Mouse (Mus musculus): ENCODE data around the gene Thra. TPM values are rescaled to one million over a fixed set of nuclear protein-coding genes. Genes with fewer than 3 reads are reported as not detected.

The Thra gene
- total RNA-seq, 2 experiments from 2014 or later: 719 to 771 TPM

GRCm38 (mm10) chr11:98771844-98772525 is 31.5 kb downstream of the Thra start:
- intact Hi-C loops (cut with DNase I): loop anchor here (2.0 kb wide), 1 partner anchor 15 kb away; no protein-coding TSS in a partner anchor

GRCm38 (mm10) chr11:98772667-98773171 is 32.3 kb downstream of the Thra start:
- DNase-seq (ENCODE audit: low spot score in 2 of 2): peak; percentile 42 to 56
- intact Hi-C loops (cut with DNase I): loop anchor here (2.0 kb wide), 1 partner anchor 14 kb away; no protein-coding TSS in a partner anchor

More at GRCm38 (mm10) chr11:98771844-98772525, 31.5 kb downstream of the Thra start:
- peak in 1 of 2 experiments; percentile 35 for DNase-seq (ENCODE audit: low spot score in 2 of 2)

GRCm38 (mm10) chr11:98773635-98774295 is 33.3 kb downstream of the Thra start:
- intact Hi-C loops (cut with DNase I): loop anchor here (2.0 kb wide), 1 partner anchor 13 kb away; no protein-coding TSS in a partner anchor
- DNase-seq (ENCODE audit: low spot score in 2 of 2): peak; percentile 99 to 100

GRCm38 (mm10) chr11:98774582-98775347 is 34.3 kb downstream of the Thra start, which contains the start of gene Nr1d1:
Gene Nr1d1 (minus strand): TSS chr11:98775333.
- DNase-seq (ENCODE audit: low spot score in 2 of 2): no peak
- intact Hi-C loops (cut with DNase I): loop anchor here (1.0 kb wide), 1 partner anchor 9 kb away; no protein-coding TSS in a partner anchor

GRCm38 (mm10) chr11:98775348-98776051 is 35.1 kb downstream of the Thra start:
- DNase-seq (ENCODE audit: low spot score in 2 of 2): peak; percentile 100
- intact Hi-C loops (cut with DNase I): loop anchor here (1.0 kb wide), 1 partner anchor 8 kb away; no protein-coding TSS in a partner anchor

- peak in 1 of 2 experiments; percentile 51 for DNase-seq (ENCODE audit: low spot score in 2 of 2)
- intact Hi-C loops (cut with DNase I): no loop called here
Observed at GRCm38 (mm10) chr11:98776052-98776764, 35.8 kb downstream of the Thra start.

- DNase-seq (ENCODE audit: low spot score in 2 of 2): peak in 1 of 2 experiments; percentile 51
- intact Hi-C loops (cut with DNase I): no loop called here
Observed at GRCm38 (mm10) chr11:98776843-98777590, 36.6 kb downstream of the Thra start.

- DNase-seq (ENCODE audit: low spot score in 2 of 2): no peak
- intact Hi-C loops (cut with DNase I): no loop called here
Observed at GRCm38 (mm10) chr11:98777888-98778287, 37.5 kb downstream of the Thra start.

GRCm38 (mm10) chr11:98781851-98782512 is 41.5 kb downstream of the Thra start:
- DNase-seq (ENCODE audit: low spot score in 2 of 2): peak; percentile 82 to 96
- intact Hi-C loops (cut with DNase I): no loop called here

GRCm38 (mm10) chr11:98782651-98783235 is 42.3 kb downstream of the Thra start:
- peak in 1 of 2 experiments; percentile 68 for DNase-seq (ENCODE audit: low spot score in 2 of 2)
- intact Hi-C loops (cut with DNase I): loop anchor here (1.0 kb wide), 2 partner anchors 7 to 35 kb away; partner anchors contain the start of gene Nr1d1

- intact Hi-C loops (cut with DNase I): loop anchor here (1.0 kb wide), 2 partner anchors 8 to 36 kb away; partner anchors contain the start of gene Nr1d1
Observed at GRCm38 (mm10) chr11:98783236-98783696, 42.8 kb downstream of the Thra start.

GRCm38 (mm10) chr11:98784139-98784538 is 43.7 kb downstream of the Thra start:
- no peak for DNase-seq (ENCODE audit: low spot score in 2 of 2)
- intact Hi-C loops (cut with DNase I): no loop called here

More at GRCm38 (mm10) chr11:98783236-98783696, 42.8 kb downstream of the Thra start:
- peak; percentile 97 to 99 for DNase-seq (ENCODE audit: low spot score in 2 of 2)

- DNase-seq (ENCODE audit: low spot score in 2 of 2): no peak
- intact Hi-C loops (cut with DNase I): no loop called here
Observed at GRCm38 (mm10) chr11:98785214-98785613, 44.8 kb downstream of the Thra start.

- peak in 1 of 2 experiments; percentile 94 for DNase-seq (ENCODE audit: low spot score in 2 of 2)
- intact Hi-C loops (cut with DNase I): loop anchor here (2.0 kb wide), 2 partner anchors 13 to 67 kb away; no protein-coding TSS in a partner anchor
Observed at GRCm38 (mm10) chr11:98785772-98786281, 45.4 kb downstream of the Thra start.

- intact Hi-C loops (cut with DNase I): loop anchor here (1.0 to 2.0 kb wide), 3 partner anchors 14 to 86 kb away; no protein-coding TSS in a partner anchor
- peak; percentile 92 to 99 for DNase-seq (ENCODE audit: low spot score in 2 of 2)
Observed at GRCm38 (mm10) chr11:98786359-98787214, 46.1 kb downstream of the Thra start.

All from left cerebral cortex, postnatal 25 days (tissue).